Mouse (Mus musculus) bone marrow, adult 2 months (tissue): ENCODE data around the gene Gm9747. TPM values are rescaled to one million over a fixed set of nuclear protein-coding genes. Genes with fewer than 3 reads are reported as not detected.

Source experiments
- H3K27ac ChIP-seq: fragments of 200-500 bp; 2 replicates; pipeline ENCODE4 v1.5.1; 2012; ENCODE audit warnings: low read depth, mild to moderate bottlenecking, control low read depth, inconsistent platforms, low read length; ENCODE audit not compliant: control insufficient read depth, poor library complexity, insufficient read depth
- H3K4me1 ChIP-seq: fragments of 200-500 bp; 2 replicates; pipeline ENCODE4 v1.6.1; 2011; ENCODE audit warnings: low read length; ENCODE audit not compliant: control insufficient read depth, insufficient read depth
- H3K4me3 ChIP-seq: fragments of 200-500 bp; replicated peaks from 2 replicates; pipeline ENCODE3; 2011; ENCODE audit warnings: mild to moderate bottlenecking, low read depth, low read length, control low read depth; ENCODE audit not compliant: control insufficient read depth
- CTCF ChIP-seq: fragments of 200-500 bp; IDR thresholded peaks from 2 replicates; pipeline ENCODE4 v1.5.1; 2011; ENCODE audit warnings: low read length, control low read depth; ENCODE audit not compliant: control insufficient read depth, insufficient read depth
- POLR2A ChIP-seq: fragments of 200-500 bp; IDR thresholded peaks from 2 replicates; pipeline ENCODE4 v1.6.1; 2011; ENCODE audit warnings: low read depth, mild to moderate bottlenecking, control low read depth, low read length, borderline replicate concordance; ENCODE audit not compliant: control insufficient read depth
- WGBS: fragments of 180-500 bp; shearing (Covaris S2); methylation state at CpG from one replicate; pipeline ENCODE4 v1.1.7; 2018; 5-methylcytosine and 5-hydroxymethylcytosine counted together
- polyA plus RNA-seq: library from polyadenylated mRNA; stranded (reverse); fragments of >200 nt; gene quantifications from 2 replicates; pipeline ENCODE4 v1.2.4, GENCODE M21; 2011; ENCODE audit warnings: low replicate concordance; ENCODE audit not compliant: missing spikeins, insufficient read depth, insufficient read length

The Gm9747 gene
- polyA plus RNA-seq, 1 experiment, result not detected

DNA sequence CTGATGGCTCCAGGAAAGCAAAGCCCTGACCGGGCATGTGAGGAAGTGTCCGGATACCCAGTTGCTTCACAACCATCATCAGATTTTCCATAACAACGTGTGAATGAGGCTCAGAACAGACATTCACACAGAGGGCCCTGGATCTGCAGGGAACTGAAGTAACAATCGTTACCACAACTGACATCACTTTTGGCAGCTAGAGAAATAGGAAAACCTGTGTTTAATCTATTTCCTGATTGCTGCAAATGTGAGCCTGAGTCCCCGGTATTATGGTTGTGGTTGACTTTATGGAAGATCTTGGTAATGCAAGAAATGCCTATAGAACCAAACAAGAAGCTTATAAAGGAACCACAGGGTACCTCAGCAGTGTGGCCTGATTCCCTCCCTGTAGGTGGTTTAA lies 12.1 kb downstream of the Gm9747 start:
- 38% methylated on average over 5 of the region's 5 CpGs for WGBS
- Histone ChIP-seq H3K4me1 (no peaks in the 10 kb centered on the region), H3K27ac (no peak overlapping the region), H3K4me3 (no peak overlapping the region)
- TF ChIP-seq CTCF, result no peak
- no peak for TF ChIP-seq POLR2A

DNA sequence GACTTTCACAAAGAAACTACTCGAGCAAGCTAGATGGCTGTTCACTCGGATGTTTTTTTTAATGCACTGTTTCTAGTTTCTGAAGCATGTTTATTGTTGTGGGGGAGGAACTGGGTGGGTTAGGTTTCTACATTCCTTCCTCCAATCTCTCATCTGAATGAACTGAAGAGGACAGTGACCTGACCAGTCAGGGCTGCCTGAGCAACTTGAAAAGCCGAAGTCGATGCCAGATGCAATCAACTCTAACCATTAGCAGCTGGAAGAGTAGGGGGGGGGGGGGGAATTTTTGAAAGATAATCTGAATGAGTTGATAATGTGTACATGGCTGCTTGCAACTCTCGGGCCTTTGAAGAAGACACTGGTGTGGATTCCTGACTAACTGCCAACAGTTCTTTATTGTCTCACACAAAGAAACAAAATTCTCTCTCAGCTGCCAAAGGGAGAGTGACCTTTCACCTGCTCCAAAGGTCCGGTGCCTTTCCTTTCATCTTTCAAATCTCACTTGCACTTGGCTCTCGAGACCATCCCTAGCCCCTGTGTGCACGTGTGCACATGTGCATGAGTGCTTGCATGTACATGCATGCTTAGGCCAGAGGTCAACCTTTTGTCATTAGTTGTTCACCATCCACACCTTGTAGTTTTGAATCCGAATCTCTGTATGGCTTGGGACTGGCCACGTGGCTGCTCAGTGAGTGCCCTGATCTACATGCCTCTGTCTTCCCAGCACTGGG lies 14.5 kb downstream of the Gm9747 start:
- TF ChIP-seq CTCF (no peak), POLR2A (no peak)
- no peaks in the 10 kb centered on the region for H3K4me1 ChIP-seq
- WGBS, result 72% methylated on average over 10 of the region's 10 CpGs
- H3K27ac ChIP-seq, result no peak overlapping the region
- H3K4me3 ChIP-seq, result no peak overlapping the region

- 79% methylated on average over 9 of the region's 9 CpGs for WGBS
- TF ChIP-seq CTCF (no peak), POLR2A (no peak)
- Histone ChIP-seq H3K4me3 (no peak overlapping the region), H3K4me1 (no peaks in the 10 kb centered on the region), H3K27ac (no peak overlapping the region)
Measured at GRCm38 (mm10) chr1:82253789-82254445, 21.0 kb downstream of the Gm9747 start.

- no peak overlapping the region for H3K27ac ChIP-seq
- TF ChIP-seq POLR2A, result no peak
- TF ChIP-seq CTCF, result no peak
- WGBS, result 57% methylated on average over 5 of the region's 5 CpGs
- no peaks in the 10 kb centered on the region for H3K4me1 ChIP-seq
- no peak overlapping the region for H3K4me3 ChIP-seq
Measured at GRCm38 (mm10) chr1:82257457-82257856, 24.5 kb downstream of the Gm9747 start.

GRCm38 (mm10) chr1:82258331-82258730 lies 25.4 kb downstream of the Gm9747 start:
- WGBS, result 72% methylated on average over 7 of the region's 7 CpGs
- H3K27ac ChIP-seq, result no peak overlapping the region
- H3K4me1 ChIP-seq, result no peaks in the 10 kb centered on the region
- TF ChIP-seq CTCF, result no peak
- no peak for TF ChIP-seq POLR2A
- no peak overlapping the region for H3K4me3 ChIP-seq

GRCm38 (mm10) chr1:82260055-82260454 lies 27.1 kb downstream of the Gm9747 start:
- Histone ChIP-seq H3K27ac (no peak overlapping the region), H3K4me1 (no peaks in the 10 kb centered on the region), H3K4me3 (no peak overlapping the region)
- 64% methylated on average over 3 of the region's 3 CpGs for WGBS
- TF ChIP-seq POLR2A (no peak), CTCF (no peak)

- no peak overlapping the region for H3K4me3 ChIP-seq
- 60% methylated on average over 9 of the region's 9 CpGs for WGBS
- no peak for TF ChIP-seq CTCF
- TF ChIP-seq POLR2A, result no peak
- H3K27ac ChIP-seq, result no peak overlapping the region
- H3K4me1 ChIP-seq, result no peaks in the 10 kb centered on the region
Measured at GRCm38 (mm10) chr1:82261053-82261618, 28.2 kb downstream of the Gm9747 start.

DNA sequence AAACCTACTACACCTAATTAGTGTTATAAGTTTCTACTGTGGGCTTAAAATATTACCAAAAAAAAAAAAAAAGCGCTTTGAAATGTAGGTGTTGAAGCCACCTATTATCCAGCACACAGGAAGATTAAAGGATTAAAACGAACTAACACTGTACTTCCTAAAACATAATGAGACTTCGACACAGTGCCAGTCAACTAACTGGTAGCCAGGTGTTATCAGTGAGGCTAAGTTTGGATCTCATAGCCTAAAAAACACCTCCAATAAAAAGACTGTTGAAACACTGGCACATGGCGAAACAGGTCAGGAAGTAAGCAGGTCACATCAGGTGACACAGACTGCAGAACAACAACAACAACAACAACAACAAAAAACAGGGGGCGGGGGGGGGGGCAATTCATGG lies 28.7 kb downstream of the Gm9747 start:
- 71% methylated on average over 5 of the region's 5 CpGs for WGBS

More for the DNA sequence above, 28.7 kb downstream of the Gm9747 start:
- Histone ChIP-seq H3K4me3 (no peak overlapping the region), H3K4me1 (no peaks in the 10 kb centered on the region), H3K27ac (no peak overlapping the region)
- no peak for TF ChIP-seq CTCF
- TF ChIP-seq POLR2A, result no peak
